Mouse (Mus musculus) myocyte (in vitro differentiated cells): Measurements from ENCODE around the gene Nap1l1. TPM values are rescaled to one million over a fixed set of nuclear protein-coding genes. Genes with fewer than 3 reads are reported as not detected.

Source experiments
- H3K27me3 ChIP-seq: one replicate; pipeline ENCODE4 v1.6.1; 2011; ENCODE audit not compliant: control insufficient read depth, insufficient read depth, insufficient read length
- H3K36me3 ChIP-seq: one replicate; pipeline ENCODE4 v1.6.1; 2011; ENCODE audit not compliant: control insufficient read depth, insufficient read depth
- H3K4me2 ChIP-seq: one replicate; pipeline ENCODE4 v1.6.1; 2011; ENCODE audit warnings: low read depth, control low read depth
- H3K4me3 ChIP-seq: one replicate; pipeline ENCODE4 v1.5.1; 2011; ENCODE audit warnings: mild to moderate bottlenecking, control low read depth, moderate library complexity
- H3K79me2 ChIP-seq: one replicate; pipeline ENCODE4 v1.6.1; 2011; ENCODE audit not compliant: control insufficient read depth, insufficient read depth
- H3ac ChIP-seq: one replicate; pipeline ENCODE4 v1.6.1; 2011; ENCODE audit not compliant: control insufficient read depth, insufficient read length
- CEBPB ChIP-seq: IDR thresholded peaks from 2 replicates; pipeline ENCODE4 v1.6.1; 2011; ENCODE audit warnings: mild to moderate bottlenecking, moderate library complexity; ENCODE audit not compliant: poor library complexity, insufficient read depth, severe bottlenecking
- E2F4 ChIP-seq: IDR thresholded peaks from one replicate; pipeline ENCODE4 v1.6.1; 2011; ENCODE audit warnings: mild to moderate bottlenecking, control low read depth, moderate library complexity; ENCODE audit not compliant: insufficient read depth
- MAX ChIP-seq: IDR thresholded peaks from one replicate; pipeline ENCODE4 v1.6.1; 2011; ENCODE audit warnings: low read depth, mild to moderate bottlenecking, control low read depth
- MYOD1 ChIP-seq, 3 experiments: IDR thresholded peaks; one replicate each; pipeline ENCODE4 v1.6.1; 2011; ENCODE audit warnings: control low read depth in 2 of 3, low read depth in 2 of 3, mild to moderate bottlenecking in 2 of 3, moderate library complexity in 1 of 3; ENCODE audit not compliant: insufficient read length in 2 of 3, control insufficient read depth in 1 of 3
- MYOG ChIP-seq, 3 experiments: IDR thresholded peaks; one replicate each; pipeline ENCODE4 v1.6.1; 2011; ENCODE audit warnings: control low read depth in 2 of 3, low read depth in 2 of 3, mild to moderate bottlenecking in 2 of 3; ENCODE audit not compliant: insufficient read length in 2 of 3, control insufficient read depth in 1 of 3, insufficient read depth in 1 of 3
- POLR2A ChIP-seq: IDR thresholded peaks from one replicate; pipeline ENCODE4 v1.6.1; 2011; ENCODE audit warnings: low read depth, mild to moderate bottlenecking, control low read depth, moderate library complexity; ENCODE audit not compliant: insufficient read length
- POLR2AphosphoS2 ChIP-seq: IDR thresholded peaks from one replicate; pipeline ENCODE4 v1.6.1; 2011; ENCODE audit warnings: low read depth, control low read depth; ENCODE audit not compliant: insufficient read length
- REST ChIP-seq: IDR thresholded peaks from one replicate; pipeline ENCODE4 v1.6.1; 2011; ENCODE audit warnings: mild to moderate bottlenecking, control low read depth, moderate library complexity; ENCODE audit not compliant: insufficient read depth, insufficient read length
- SRF ChIP-seq: IDR thresholded peaks from one replicate; pipeline ENCODE4 v1.6.1; 2011; ENCODE audit warnings: low read depth; ENCODE audit not compliant: control insufficient read depth, insufficient read length
- TCF12 ChIP-seq: IDR thresholded peaks from one replicate; pipeline ENCODE4 v1.6.1; 2011; ENCODE audit warnings: mild to moderate bottlenecking, control low read depth; ENCODE audit not compliant: poor library complexity, insufficient read depth, severe bottlenecking
- TCF3 ChIP-seq: IDR thresholded peaks from one replicate; pipeline ENCODE4 v1.6.1; 2011; ENCODE audit warnings: low read depth, control low read depth; ENCODE audit not compliant: insufficient read length
- USF1 ChIP-seq: IDR thresholded peaks from one replicate; pipeline ENCODE4 v1.6.1; 2011; ENCODE audit warnings: low read depth, mild to moderate bottlenecking, control low read depth, moderate library complexity
- polyA plus RNA-seq: library from polyadenylated mRNA; unstranded; fragments of >200 nt; fragmentation: generic; extraction: Trizol; gene quantifications from one replicate; pipeline ENCODE4 v1.2.1, GENCODE M21; 2012; ENCODE audit warnings: missing spikeins

The Nap1l1 gene
- polyA plus RNA-seq, 1 experiment: 130 TPM

GRCm38 (mm10) chr10:111465409-111465808 lies 7.6 kb upstream of the Nap1l1 start:
- Histone ChIP-seq H3K4me2 (no peak overlapping the region), H3ac (no peak overlapping the region), H3K4me3 (no peak overlapping the region), H3K36me3 (no peaks in the 10 kb centered on the region), H3K27me3 (no peaks in the 10 kb centered on the region), H3K79me2 (no peaks in the 10 kb centered on the region)
- no peak for TF ChIP-seq MYOD1 (IDR thresholded peaks at IDR 0.05; ENCODE audit: control insufficient read depth in 1 of 3, insufficient read length in 2 of 3, low read depth in 2 of 3)
- no peak for TF ChIP-seq MYOG (IDR thresholded peaks at IDR 0.05; ENCODE audit: control insufficient read depth in 1 of 3, insufficient read depth in 1 of 3, insufficient read length in 2 of 3, low read depth in 2 of 3)
- TF ChIP-seq REST: no peak
- TF ChIP-seq USF1: no peak
- no peak for TF ChIP-seq TCF12
- no peak for TF ChIP-seq E2F4
- TF ChIP-seq POLR2A: no peak
- no peak for TF ChIP-seq POLR2AphosphoS2
- no peak for TF ChIP-seq CEBPB
- no peak for TF ChIP-seq TCF3
- TF ChIP-seq SRF: no peak
- no peak for TF ChIP-seq MAX

GRCm38 (mm10) chr10:111471166-111471565 lies 1.9 kb upstream of the Nap1l1 start:
- H3K27me3 ChIP-seq: no peaks in the 10 kb centered on the region
- TF ChIP-seq TCF3 (no peak), CEBPB (no peak), POLR2AphosphoS2 (no peak), E2F4 (no peak), MYOG (IDR thresholded peaks at IDR 0.05; ENCODE audit: control insufficient read depth in 1 of 3, insufficient read depth in 1 of 3, insufficient read length in 2 of 3, low read depth in 2 of 3) (no peak), MAX (no peak), SRF (no peak)
- H3K79me2 ChIP-seq: peaks cover 27% of the 10 kb centered on the region
- H3ac ChIP-seq: no peak overlapping the region
- no peak overlapping the region for H3K4me2 ChIP-seq
- H3K36me3 ChIP-seq: no peaks in the 10 kb centered on the region
- H3K4me3 ChIP-seq: no peak overlapping the region

GRCm38 (mm10) chr10:111473511-111474371 lies 718 bp downstream of the Nap1l1 start:
- H3K27me3 ChIP-seq: no peaks in the 10 kb centered on the region
- H3K4me3 ChIP-seq: peak overlapping the region; percentile 50
- peaks cover 53% of the 10 kb centered on the region for H3K79me2 ChIP-seq
- no peak for TF ChIP-seq MYOG (IDR thresholded peaks at IDR 0.05; ENCODE audit: control insufficient read depth in 1 of 3, insufficient read depth in 1 of 3, insufficient read length in 2 of 3, low read depth in 2 of 3)
- no peak for TF ChIP-seq TCF12
- no peak for TF ChIP-seq CEBPB
- TF ChIP-seq MAX: no peak
- TF ChIP-seq SRF: no peak
- TF ChIP-seq TCF3: no peak
- TF ChIP-seq MYOD1 (IDR thresholded peaks at IDR 0.05; ENCODE audit: control insufficient read depth in 1 of 3, insufficient read length in 2 of 3, low read depth in 2 of 3): no peak
- no peaks in the 10 kb centered on the region for H3K36me3 ChIP-seq
- H3K4me2 ChIP-seq: peak overlapping the region; percentile 64
- peak overlapping the region; percentile 77 for H3ac ChIP-seq

- H3K36me3 ChIP-seq: no peaks in the 10 kb centered on the region
These were observed 3.3 kb downstream of the Nap1l1 start for GRCm38 (mm10) chr10:111476301-111476700.

GRCm38 (mm10) chr10:111476989-111477510 lies 4.0 kb downstream of the Nap1l1 start:
- no peak overlapping the region for H3ac ChIP-seq
- peaks cover 5% of the 10 kb centered on the region for H3K36me3 ChIP-seq
- no peak overlapping the region for H3K4me2 ChIP-seq
- H3K4me3 ChIP-seq: no peak overlapping the region
- no peaks in the 10 kb centered on the region for H3K27me3 ChIP-seq
- peaks cover 84% of the 10 kb centered on the region for H3K79me2 ChIP-seq
- TF ChIP-seq POLR2A (no peak), MYOG (IDR thresholded peaks at IDR 0.05; ENCODE audit: control insufficient read depth in 1 of 3, insufficient read depth in 1 of 3, insufficient read length in 2 of 3, low read depth in 2 of 3) (no peak), POLR2AphosphoS2 (no peak), USF1 (no peak), MAX (no peak), E2F4 (no peak), MYOD1 (IDR thresholded peaks at IDR 0.05; ENCODE audit: control insufficient read depth in 1 of 3, insufficient read length in 2 of 3, low read depth in 2 of 3) (no peak), REST (no peak), SRF (no peak), TCF12 (no peak), CEBPB (no peak), TCF3 (no peak)

More at GRCm38 (mm10) chr10:111476301-111476700, 3.3 kb downstream of the Nap1l1 start:
- H3K4me3 ChIP-seq: no peak overlapping the region
- TF ChIP-seq TCF12: no peak
- no peak for TF ChIP-seq CEBPB
- no peak for TF ChIP-seq MYOG (IDR thresholded peaks at IDR 0.05; ENCODE audit: control insufficient read depth in 1 of 3, insufficient read depth in 1 of 3, insufficient read length in 2 of 3, low read depth in 2 of 3)
- TF ChIP-seq MYOD1 (IDR thresholded peaks at IDR 0.05; ENCODE audit: control insufficient read depth in 1 of 3, insufficient read length in 2 of 3, low read depth in 2 of 3): peak in 1 of 3 experiments; percentile 8
- TF ChIP-seq POLR2AphosphoS2: no peak
- H3K79me2 ChIP-seq: peaks cover 77% of the 10 kb centered on the region
- no peak overlapping the region for H3ac ChIP-seq
- no peak overlapping the region for H3K4me2 ChIP-seq
- no peaks in the 10 kb centered on the region for H3K27me3 ChIP-seq
